16 mouse cellular contexts compared by ENCODE assay signal in genomic region chr9:119089437-119089836, GRCm38 (mm10). TPM values are rescaled to one million over a fixed set of nuclear protein-coding genes. Genes with fewer than 3 reads are reported as not detected.
DNase-seq lines count a peak whose midpoint lies in the region; ATAC-seq and TF ChIP-seq lines count a peak whose summit lies in the region.
"Had no signal": no experiment of that assay in that cellular context is flagged by ENCODE, and none has a peak within 500 bp of the region (broad histone marks: within the 10 kb centered on the region; RNA-seq: fewer than 3 reads in every experiment).

No protein-coding gene starts in this region.

- no peak for TF ChIP-seq CTCF in layer of hippocampus, adult 2 months (conservative IDR thresholded peaks at IDR 0.05)
- no peak for TF ChIP-seq CTCF in brain, embryonic 14.5 days (IDR thresholded peaks at IDR 0.05; ENCODE audit: borderline replicate concordance, extremely low read depth, insufficient read depth, insufficient read length)

- peaks cover 63% of the 10 kb centered on the region for H3K4me1 ChIP-seq in limb, embryonic 15.5 days

- H3K27me3 ChIP-seq in limb, embryonic 15.5 days = no peaks in the 10 kb centered on the region

- peak overlapping the region; percentile 62; the same call in 1 of the 2 replicates for H3K27ac ChIP-seq in layer of hippocampus, adult 2 months
- peak overlapping the region; percentile 60 for H3K27ac ChIP-seq in limb, embryonic 15.5 days
- H3K27ac ChIP-seq: liver, embryonic 14.5 days had no signal

- 67% methylated on average over 7 of the region's 7 CpGs for WGBS in limb, embryonic 15.5 days

- H3K9ac ChIP-seq in limb, embryonic 15.5 days = no peak overlapping the region
- H3K9ac ChIP-seq: liver, embryonic 14.5 days had no signal

- no peak for TF ChIP-seq POLR2A in brain, embryonic 14.5 days (IDR thresholded peaks at IDR 0.05; ENCODE audit: borderline replicate concordance, extremely low read depth, insufficient read depth, insufficient read length, poor library complexity, severe bottlenecking)

- H3K4me3 ChIP-seq in layer of hippocampus, adult 2 months = no peak overlapping the region; the same call in 1 of the 2 replicates
- H3K4me3 ChIP-seq in limb, embryonic 15.5 days = no peak overlapping the region

- no peak overlapping the region for H3K4me2 ChIP-seq in limb, embryonic 15.5 days

- H3K36me3 ChIP-seq in limb, embryonic 15.5 days = peaks cover 2% of the 10 kb centered on the region

- DNase-seq in layer of hippocampus, adult 2 months (ENCODE audit: low spot score in 2 of 2) = no peak
- no peak for DNase-seq in layer of hippocampus, adult 8-10 months (ENCODE audit: low spot score in 2 of 2)
- peak; percentile 62 for DNase-seq in NIH3T3 (ENCODE audit: low read depth)
- DNase-seq in brain, embryonic 14.5 days (ENCODE audit: low read depth) = peak; percentile 23
- no peak for DNase-seq in spleen, adult 18-20 months
- DNase-seq in right cerebral cortex, postnatal 4 days = no peak
- no peak for DNase-seq in cerebellum, adult 11-12 months
- DNase-seq: heart, postnatal 14 days; kidney, adult 2 months; kidney, postnatal 4 days; lung, postnatal 36 days had no signal

- no peak for ATAC-seq in limb, embryonic 15.5 days (ENCODE audit: insufficient number of reproducible peaks, low FRiP score, low TSS enrichment, low read depth)
- ATAC-seq: midbrain, embryonic 16.5 days had no signal

- no peaks in the 10 kb centered on the region for H3K9me3 ChIP-seq in limb, embryonic 15.5 days

RNA-seq across cellular contexts. Expression of gene Plcd1, which starts 3.9 kb away (rescaled TPM):
- total RNA-seq in layer of hippocampus, adult 2 months (2021) = 10 to 100 TPM; 10.7 to 11.7 TPM
- total RNA-seq in layer of hippocampus, adult 8-10 months (2022) = 10 to 100 TPM in 3 of 4 experiments, 1 to 10 TPM in 1; 9.7 to 13.7 (median 12.2) TPM
- polyA plus RNA-seq in brain, embryonic 14.5 days (2012; rRNA removed) = 20.4 and 25.0 TPM in 2 replicates
- 55.5 and 57.7 TPM in 2 replicates for polyA plus RNA-seq in limb, embryonic 15.5 days (2015; fragmentation: Nextera tagmentation; extraction: Ambion mirVana)
- total RNA-seq: common myeloid progenitor, adult 5-6 weeks; granulocyte monocyte progenitor cell, adult 5-6 weeks had no signal

RNA-seq across cellular contexts. Expression of gene Dlec1, which starts 12.8 kb away (rescaled TPM):
- 1 to 10 TPM; 3.0 to 3.3 TPM for total RNA-seq in layer of hippocampus, adult 2 months (2021)
- 10 to 100 TPM in 1 of 4 experiments, 1 to 10 TPM in 3; 2.9 to 10.3 (median 3.9) TPM for total RNA-seq in layer of hippocampus, adult 8-10 months (2022)
- polyA plus RNA-seq in brain, embryonic 14.5 days (2012; rRNA removed) = 0.92 and 2.2 TPM in 2 replicates
- 0.38 and 0.46 TPM in 2 replicates for polyA plus RNA-seq in limb, embryonic 15.5 days (2015; fragmentation: Nextera tagmentation; extraction: Ambion mirVana)
- total RNA-seq: common myeloid progenitor, adult 5-6 weeks had no signal

RNA-seq across cellular contexts. Expression of gene Vill, which starts 36.9 kb away (rescaled TPM):
- under 1 TPM; 0.54 to 0.71 TPM for total RNA-seq in layer of hippocampus, adult 2 months (2021)
- 1 to 10 TPM in 3 of 4 experiments, under 1 TPM in 1; 0.99 to 4.4 (median 3.1) TPM for total RNA-seq in layer of hippocampus, adult 8-10 months (2022)
- polyA plus RNA-seq in brain, embryonic 14.5 days (2012; rRNA removed) = 5.0 and 6.5 TPM in 2 replicates
- 19.0 and 19.7 TPM in 2 replicates for polyA plus RNA-seq in limb, embryonic 15.5 days (2015; fragmentation: Nextera tagmentation; extraction: Ambion mirVana)

Comparison
In these comparisons a context has a peak if more than half of its experiments do, and no peak if none do; other contexts are left out.
1. DNase-seq: peak in NIH3T3 (single experiment) and brain, embryonic 14.5 days (single experiment); none in layer of hippocampus, adult 2 months (0 of 2), layer of hippocampus, adult 8-10 months (0 of 2), spleen, adult 18-20 months (0 of 2), right cerebral cortex, postnatal 4 days (single experiment) and cerebellum, adult 11-12 months (single experiment).